Mouse (Mus musculus): ENCODE measurements around the gene Chchd5. TPM values are rescaled to one million over a fixed set of nuclear protein-coding genes. Genes with fewer than 3 reads are reported as not detected.
A peak's percentile ranks its signal among the peaks of the same experiment; 100 is the strongest.

Gene Chchd5
- total RNA-seq, 2 experiments from 2014 or later, result 10.9 to 11.9 TPM

- intact Hi-C loops (cut with DNase I), result no loop called here
Observed at GRCm38 (mm10) chr2:129148836-129149235, 19.3 kb downstream of the Chchd5 start.

GRCm38 (mm10) chr2:129150386-129150785 is 20.9 kb downstream of the Chchd5 start:
- intact Hi-C loops (cut with DNase I), result no loop called here
- DNase-seq, result no peak

More at GRCm38 (mm10) chr2:129148836-129149235, 19.3 kb downstream of the Chchd5 start:
- DNase-seq, result no peak

DNA sequence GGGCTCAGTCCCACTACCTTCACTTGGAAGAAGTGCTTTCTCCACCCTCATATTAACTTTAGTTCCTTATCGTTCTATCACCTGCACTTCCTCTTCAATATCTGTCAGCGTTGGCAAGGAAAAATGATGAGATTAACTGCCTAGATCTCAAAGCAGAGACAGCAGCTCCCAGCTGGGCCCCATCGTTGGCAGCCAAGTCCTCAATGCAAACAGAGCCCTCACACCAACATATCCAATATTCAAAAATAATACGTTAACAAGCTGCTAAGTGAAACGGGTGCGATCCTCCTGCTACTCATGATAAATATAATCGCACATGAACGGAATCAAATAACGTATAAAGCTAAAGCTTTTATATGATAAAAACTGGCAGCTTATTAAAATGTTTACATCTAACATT is 21.6 kb downstream of the Chchd5 start:
- no peak for DNase-seq
- intact Hi-C loops (cut with DNase I), result no loop called here

GRCm38 (mm10) chr2:129152751-129153150 is 23.3 kb downstream of the Chchd5 start:
- intact Hi-C loops (cut with DNase I), result no loop called here
- no peak for DNase-seq

GRCm38 (mm10) chr2:129164815-129165214 is 35.3 kb downstream of the Chchd5 start:
- no peak for DNase-seq
- intact Hi-C loops (cut with DNase I), result no loop called here

GRCm38 (mm10) chr2:129166466-129167463 is 37.3 kb downstream of the Chchd5 start:
- intact Hi-C loops (cut with DNase I), result no loop called here
- DNase-seq, result no peak

DNA sequence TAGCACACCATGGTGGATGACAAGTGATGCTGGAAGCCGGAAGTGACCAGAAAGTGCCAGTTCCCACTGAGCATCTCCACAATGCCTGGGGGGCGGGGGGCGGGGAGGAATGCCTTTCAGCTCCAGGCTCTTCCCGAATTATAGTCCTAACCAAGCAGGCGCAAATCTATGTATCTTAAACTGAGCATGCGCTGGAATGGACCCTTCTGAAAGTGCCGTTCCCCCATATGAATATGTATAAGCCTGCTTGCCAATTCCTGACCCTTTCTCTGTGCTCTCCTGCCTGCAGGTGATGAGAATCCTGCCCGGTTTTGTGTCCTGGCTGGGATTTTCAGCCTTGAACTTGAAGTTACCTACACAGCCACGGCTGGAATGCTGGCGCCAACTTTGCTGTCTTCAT is 43.9 kb downstream of the Chchd5 start:
- no peak for DNase-seq
- intact Hi-C loops (cut with DNase I), result loop anchor here (5.0 to 10.0 kb wide), 2 partner anchors 226 to 231 kb away; no protein-coding TSS in a partner anchor

DNA sequence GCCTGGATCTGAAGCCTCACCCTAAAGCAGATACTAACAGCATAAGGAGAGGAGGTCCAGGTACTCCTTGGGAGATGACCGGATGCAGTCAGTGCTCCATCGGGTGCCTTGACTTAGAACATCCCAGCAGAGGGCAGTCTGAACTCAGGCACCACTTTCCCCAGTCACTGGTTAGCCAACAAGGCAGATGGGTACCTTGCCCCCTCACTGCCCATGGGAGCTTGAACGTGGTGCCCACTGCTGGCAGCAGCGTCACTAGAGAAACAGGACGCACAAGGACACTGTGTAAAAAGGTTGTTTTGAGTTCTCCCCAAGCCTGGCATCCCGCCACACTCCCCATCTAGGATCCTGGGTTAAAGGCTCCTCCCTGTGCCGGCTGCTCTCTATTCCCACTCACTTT is 45.0 kb downstream of the Chchd5 start:
- intact Hi-C loops (cut with DNase I), result loop anchor here (1.0 to 10.0 kb wide), 4 partner anchors 24 to 230 kb away; partner anchors contain the start of gene Slc20a1
- peak; percentile 64 to 69 for DNase-seq

DNA sequence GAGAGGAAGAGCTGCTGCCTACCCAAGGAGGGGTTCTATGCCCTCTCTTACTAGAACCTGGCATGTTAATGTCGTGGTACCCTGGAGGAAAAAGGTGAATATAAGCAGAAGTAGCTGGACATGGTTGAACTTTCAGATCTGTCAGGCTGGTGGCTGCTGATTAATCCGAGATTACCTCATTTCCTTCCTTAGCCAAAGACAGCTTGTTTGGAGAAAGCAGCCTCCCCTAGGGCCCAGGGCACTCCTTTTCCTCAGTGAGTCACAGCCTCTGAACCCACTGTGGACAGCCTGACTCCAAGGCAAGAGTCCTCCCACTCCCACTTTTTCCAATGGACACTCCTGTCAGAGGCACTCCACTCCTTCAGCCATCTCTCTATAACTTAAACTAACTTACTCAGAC is 46.1 kb downstream of the Chchd5 start:
- intact Hi-C loops (cut with DNase I), result loop anchor here (2.0 to 10.0 kb wide), 2 partner anchors 23 to 229 kb away; partner anchors contain the start of gene Slc20a1
- peak in 1 of 2 experiments; percentile 17 for DNase-seq

DNA sequence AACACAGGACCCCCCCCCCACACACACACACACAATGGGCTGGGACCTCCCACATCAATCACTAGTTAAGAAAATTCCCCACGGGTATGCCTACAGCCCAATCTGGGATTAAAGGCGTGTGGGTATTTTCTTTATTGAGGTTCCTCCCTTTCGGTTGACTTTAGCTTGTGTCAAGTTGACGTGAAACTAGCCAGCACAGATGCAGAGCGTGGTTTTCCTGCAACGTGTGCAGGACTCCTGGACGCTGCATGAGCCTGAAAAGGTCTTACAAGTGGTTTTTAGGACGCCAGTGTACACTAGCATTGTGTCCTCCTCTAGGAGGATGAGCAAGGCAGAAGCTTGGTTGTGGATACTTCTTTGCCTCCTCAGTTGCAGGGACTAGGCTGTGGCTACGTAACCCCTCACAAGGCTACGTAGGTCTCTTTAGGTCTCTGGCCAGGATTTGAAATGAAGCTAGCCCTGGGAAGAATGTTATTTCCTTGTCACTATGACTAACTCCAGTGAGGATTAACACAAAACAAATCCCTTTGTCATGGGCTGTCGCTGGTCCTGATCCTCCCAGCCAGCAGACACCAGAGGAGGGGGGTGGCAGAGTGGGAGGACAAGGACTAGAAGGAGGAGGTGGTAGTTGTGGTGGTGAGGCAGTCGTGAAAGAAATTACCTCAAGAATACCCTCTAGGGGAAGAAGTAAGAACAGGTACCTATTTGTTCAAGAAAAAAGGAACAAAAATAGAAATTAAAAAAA is 47.3 kb downstream of the Chchd5 start:
- intact Hi-C loops (cut with DNase I), result loop anchor here (10.0 kb wide), 1 partner anchor 228 kb away; no protein-coding TSS in a partner anchor
- DNase-seq, result no peak

GRCm38 (mm10) chr2:129177661-129178060 is 48.2 kb downstream of the Chchd5 start:
- DNase-seq, result no peak
- intact Hi-C loops (cut with DNase I), result loop anchor here (10.0 kb wide), 1 partner anchor 227 kb away; no protein-coding TSS in a partner anchor

- intact Hi-C loops (cut with DNase I), result loop anchor here (10.0 kb wide), 1 partner anchor 226 kb away; no protein-coding TSS in a partner anchor
- no peak for DNase-seq
Observed at GRCm38 (mm10) chr2:129178182-129178908, 48.8 kb downstream of the Chchd5 start.

DNA sequence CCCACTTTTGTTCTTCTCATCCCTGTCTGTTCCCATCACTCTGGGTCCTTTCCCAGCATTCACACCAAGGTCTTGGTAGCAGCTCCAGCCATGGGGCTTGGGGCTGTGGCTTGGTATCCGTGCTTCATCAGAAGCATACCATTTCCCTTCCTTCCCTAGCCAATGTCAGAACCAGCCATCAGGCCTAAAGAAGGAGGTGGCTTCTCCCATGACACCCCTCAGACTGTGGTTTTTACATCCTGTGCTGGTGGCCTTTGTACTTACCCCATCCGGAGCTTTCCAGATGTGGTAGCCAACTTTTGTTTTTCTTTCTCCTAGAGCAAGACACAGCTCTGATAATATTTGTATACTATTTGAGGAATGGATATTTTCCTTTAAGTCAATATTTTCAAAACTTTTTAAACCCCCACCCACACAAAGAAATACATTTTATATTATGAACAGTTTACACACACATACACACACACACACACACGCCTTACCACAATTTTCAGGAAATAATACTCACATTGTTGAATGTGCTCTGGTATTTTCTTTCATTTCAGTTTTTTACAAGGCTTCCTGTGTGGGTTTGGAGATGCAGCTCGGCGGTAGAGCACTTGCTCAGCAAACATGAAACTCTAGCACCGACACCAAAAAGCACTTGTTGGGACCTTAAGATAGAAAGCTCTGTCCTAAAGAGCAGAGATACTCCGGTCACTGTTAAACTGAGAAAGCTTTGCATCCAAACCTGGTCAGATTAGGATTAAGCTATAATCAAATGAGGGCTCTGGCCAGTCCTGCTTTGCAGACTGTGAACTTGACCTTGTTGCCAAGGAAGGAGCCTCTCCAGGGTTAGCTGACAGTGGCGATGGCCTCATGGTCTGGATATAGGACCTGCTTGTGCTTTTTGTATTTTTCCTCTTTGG is 50.7 kb downstream of the Chchd5 start:
- DNase-seq, result no peak
- intact Hi-C loops (cut with DNase I), result loop anchor here (1.0 to 10.0 kb wide), 2 partner anchors 11 to 225 kb away; no protein-coding TSS in a partner anchor

DNA sequence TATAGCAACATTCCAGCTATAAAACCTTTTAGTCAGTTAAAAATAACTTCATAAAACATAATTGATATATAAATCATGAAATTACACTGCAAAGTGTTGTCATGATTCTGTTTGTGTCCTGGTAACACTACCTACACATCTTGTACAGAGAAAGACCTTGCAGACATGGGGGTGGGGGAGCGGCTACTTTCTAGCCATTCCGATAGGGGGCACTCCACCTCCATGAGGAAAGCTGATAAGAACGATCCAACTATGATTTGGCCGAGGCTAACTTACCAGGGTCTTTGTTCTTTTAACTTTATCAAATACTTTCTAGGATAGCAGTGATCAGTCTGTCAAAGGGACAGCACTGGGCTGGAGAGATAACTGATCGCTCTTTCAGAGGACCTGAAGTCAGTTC is 52.0 kb downstream of the Chchd5 start:
- DNase-seq, result no peak
- intact Hi-C loops (cut with DNase I), result no loop called here

DNA sequence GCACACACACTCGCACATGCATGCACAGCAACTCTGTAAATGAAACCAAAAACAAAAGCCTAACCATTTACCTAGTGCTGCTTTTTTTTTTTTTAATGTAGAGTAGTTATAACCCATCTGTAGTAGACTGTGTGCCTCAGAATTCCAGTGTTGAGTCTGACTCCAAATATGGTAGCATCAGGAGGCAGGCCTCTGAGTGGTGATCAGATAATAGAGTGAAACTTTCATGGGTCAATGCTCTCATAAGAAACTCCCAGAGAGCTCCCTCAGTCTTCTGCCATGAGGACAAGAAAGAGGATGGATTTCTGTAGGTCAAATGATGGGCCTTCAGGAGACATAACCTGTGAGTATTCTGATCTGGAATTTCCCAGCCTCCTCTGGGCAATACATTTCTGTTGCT is 52.9 kb downstream of the Chchd5 start:
- DNase-seq, result no peak
- intact Hi-C loops (cut with DNase I), result no loop called here

DNA sequence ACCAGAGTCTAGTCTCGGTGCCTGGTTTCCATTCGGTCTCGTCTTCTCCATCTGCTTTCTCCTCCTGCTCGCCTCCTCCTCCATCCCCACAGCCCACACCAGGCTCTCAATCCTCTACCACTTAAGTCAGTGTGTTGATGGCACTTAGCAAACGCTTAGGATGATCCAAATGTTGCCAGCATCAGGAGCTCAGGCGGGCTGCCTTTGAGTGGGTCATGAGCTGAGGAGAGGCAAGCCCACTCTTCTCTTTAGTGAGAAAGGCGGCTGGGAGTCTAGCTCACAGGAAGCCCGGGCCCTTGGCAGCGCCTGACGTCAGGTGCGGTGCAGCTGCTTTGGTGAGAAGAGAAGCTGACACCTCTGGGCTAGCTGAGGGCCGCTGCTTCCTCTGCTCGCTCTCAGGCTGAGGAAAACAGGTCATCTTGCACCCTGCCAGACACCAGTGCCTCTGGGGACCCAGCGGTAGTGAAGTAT is 54.1 kb downstream of the Chchd5 start:
- intact Hi-C loops (cut with DNase I), result no loop called here
- no peak for DNase-seq

All from heart, postnatal 14 days (tissue).